Mouse (Mus musculus) kidney, postnatal 0 days (tissue): Measurements from ENCODE around the gene Hdac1. TPM values are rescaled to one million over a fixed set of nuclear protein-coding genes. Genes with fewer than 3 reads are reported as not detected.

Source experiments
- ATAC-seq: fragments of 200-750 bp; cut with Nextera tagmentation; replicated peaks from 2 replicates; pipeline ENCODE4 v1.8.0; 2017; ENCODE audit warnings: low read depth, moderate number of reproducible peaks, moderate TSS enrichment, moderate library complexity; ENCODE audit not compliant: low FRiP score
- DNase-seq: peaks from one replicate; pipeline ENCODE4 v3.0.0-alpha.2; 2016; ENCODE audit warnings: low spot score
- H3K27ac ChIP-seq: fragments of 300-500 bp; sonication (generic); 2 replicates; pipeline ENCODE4 v1.5.1; 2014; ENCODE audit warnings: mild to moderate bottlenecking
- H3K27me3 ChIP-seq: fragments of 300-500 bp; sonication (generic); 2 replicates; pipeline ENCODE4 v1.6.1; 2014; ENCODE audit warnings: low read length, mixed read lengths; ENCODE audit not compliant: insufficient read depth
- H3K36me3 ChIP-seq: fragments of 300-500 bp; sonication (generic); 2 replicates; pipeline ENCODE4 v1.6.1; 2014; ENCODE audit warnings: low read length, mixed read lengths; ENCODE audit not compliant: insufficient read depth
- H3K4me1 ChIP-seq: fragments of 300-500 bp; sonication (generic); replicated peaks from 2 replicates; pipeline ENCODE4 v1.6.1; 2014; ENCODE audit warnings: antibody characterized with exemption, low read length, mixed read lengths; ENCODE audit not compliant: insufficient read depth
- H3K4me2 ChIP-seq: fragments of 300-500 bp; sonication (generic); 2 replicates; pipeline ENCODE4 v1.6.1; 2014; ENCODE audit warnings: mild to moderate bottlenecking, low read length, moderate library complexity, mixed read lengths
- H3K4me3 ChIP-seq: fragments of 300-500 bp; sonication (generic); replicated peaks from 2 replicates; pipeline ENCODE4 v1.5.1; 2014; ENCODE audit warnings: low read depth, low read length
- H3K9ac ChIP-seq: fragments of 300-500 bp; sonication (generic); 2 replicates; pipeline ENCODE4 v1.6.1; 2014; ENCODE audit warnings: low read depth, low read length
- H3K9me3 ChIP-seq: fragments of 300-500 bp; sonication (generic); replicated peaks from 2 replicates; pipeline ENCODE4 v1.6.1; 2016; ENCODE audit warnings: low read length, inconsistent platforms, mixed read lengths
- CTCF ChIP-seq: IDR thresholded peaks from 2 replicates; pipeline ENCODE4 v1.5.1; 2016; ENCODE audit warnings: antibody characterized with exemption, low read depth, mild to moderate bottlenecking, moderate library complexity
- WGBS: fragments of 180-500 bp; shearing (Covaris S2); extraction: QIAGEN DNeasy Blood & Tissue Kit; methylation state at CpG from one replicate; pipeline ENCODE4 v1.1.7; 2014; 5-methylcytosine and 5-hydroxymethylcytosine counted together
- polyA plus RNA-seq: library from polyadenylated mRNA; unstranded; fragments of >200 nt; fragmentation: Nextera tagmentation; extraction: Ambion mirVana; gene quantifications from 2 replicates; pipeline ENCODE4 v1.2.1, GENCODE M21; 2015

Hdac1 gene
- 170 and 196 TPM in 2 replicates for polyA plus RNA-seq

DNA sequence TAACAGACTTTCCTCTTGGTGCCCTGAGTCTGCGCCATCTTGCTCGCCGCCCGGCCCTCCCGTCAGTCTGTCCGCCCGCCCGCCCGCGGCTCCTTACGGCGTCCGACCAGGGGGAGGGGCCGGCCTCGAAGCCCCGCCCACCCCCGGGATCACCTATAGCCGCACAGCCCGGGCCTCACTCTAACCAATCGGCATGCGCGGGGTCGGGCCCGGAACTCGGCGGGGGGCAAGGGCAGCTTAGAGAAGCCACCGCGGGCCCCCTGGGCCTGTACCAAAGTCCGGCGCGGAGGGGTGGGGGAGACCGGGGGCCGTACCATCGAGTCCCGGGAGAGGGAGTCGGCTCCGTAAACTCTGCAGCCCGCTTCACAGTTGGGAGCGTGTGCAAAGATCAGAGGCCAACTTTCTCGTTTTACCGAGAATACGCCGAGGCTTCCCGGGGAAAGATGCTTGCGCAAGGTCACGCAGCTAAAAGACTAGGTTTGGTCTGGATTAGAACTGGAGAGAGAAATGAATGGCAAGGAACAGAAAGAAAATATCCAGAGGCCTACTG lies at the start of gene Hdac1:
TSS of gene Hdac1 (minus strand) at position 122 of the 550 bp plus-strand sequence.
- Histone ChIP-seq H3K4me1 (peaks cover 11% of the 10 kb centered on the region; the same call in 1 of the 2 replicates), H3K9ac (peak within 1 kb of the TSS; percentile 87), H3K27ac (peak within 1 kb of the TSS; percentile 88), H3K27me3 (no peaks in the 10 kb centered on the region), H3K4me3 (peak within 1 kb of the TSS; percentile 87), H3K4me2 (peak within 1 kb of the TSS; percentile 87), H3K36me3 (no peaks in the 10 kb centered on the region), H3K9me3 (no peaks in the 10 kb centered on the region)
- DNase-seq (peak; percentile 99), ATAC-seq (peak; percentile 100)
- peak; percentile 28; the same call in 1 of the 2 replicates for TF ChIP-seq CTCF
- WGBS = under 1% methylated on average over 41 of the region's 46 CpGs

DNA sequence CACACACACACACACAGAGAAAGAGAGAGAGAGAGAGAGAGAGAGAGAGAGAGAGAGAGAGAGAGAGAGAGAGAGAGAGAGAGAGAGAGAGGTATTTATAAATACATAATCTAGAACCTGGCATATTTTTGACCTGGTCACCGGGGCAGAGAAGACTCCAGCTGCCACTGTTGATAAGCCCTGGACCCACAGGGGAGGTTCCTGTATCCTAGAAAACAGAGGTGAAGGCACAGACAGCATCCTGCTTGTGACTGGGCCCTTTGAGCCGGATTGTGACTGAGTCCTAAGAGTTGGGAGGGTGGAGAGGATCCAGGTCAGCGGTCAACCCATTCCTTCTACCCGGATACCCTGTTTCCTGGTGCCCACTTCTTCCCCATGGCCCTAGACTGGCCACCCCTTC lies 46.4 kb upstream of the Hdac1 start:
- WGBS = 62% methylated on average over 4 of the region's 4 CpGs
- no peak overlapping the region for H3K4me3 ChIP-seq
- H3K4me1 ChIP-seq = no peaks in the 10 kb centered on the region
- no peak overlapping the region for H3K4me2 ChIP-seq
- H3K9ac ChIP-seq = no peak overlapping the region
- no peak overlapping the region for H3K27ac ChIP-seq
- no peaks in the 10 kb centered on the region for H3K9me3 ChIP-seq
- no peaks in the 10 kb centered on the region for H3K27me3 ChIP-seq
- ATAC-seq (no peak), DNase-seq (no peak)
- no peak for TF ChIP-seq CTCF
- peaks cover 26% of the 10 kb centered on the region for H3K36me3 ChIP-seq

DNA sequence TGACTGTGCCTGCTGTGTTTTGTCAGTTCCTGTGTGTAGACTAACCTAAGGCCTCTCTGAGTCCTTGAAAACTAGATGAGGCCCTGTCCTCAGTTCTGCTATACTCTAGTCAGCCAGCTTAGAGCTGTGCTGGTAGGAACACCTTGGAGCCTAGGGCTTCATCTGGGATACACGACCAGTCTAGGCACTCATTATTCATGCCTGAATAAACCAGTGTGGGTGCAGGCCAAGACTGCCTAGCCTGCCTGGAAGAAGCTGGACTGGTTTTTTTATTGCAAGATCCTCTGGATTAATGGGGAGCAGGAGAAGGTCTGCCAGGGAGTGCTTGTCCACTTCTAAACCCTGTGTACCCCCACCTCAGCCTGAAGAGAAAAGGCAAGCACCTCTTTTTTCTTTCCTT lies 44.4 kb upstream of the Hdac1 start:
- ATAC-seq (no peak), DNase-seq (no peak)
- no peak for TF ChIP-seq CTCF
- 32% methylated on average over 1 of the region's 1 CpGs for WGBS
- Histone ChIP-seq H3K9ac (no peak overlapping the region), H3K4me3 (no peak overlapping the region), H3K4me2 (no peak overlapping the region), H3K4me1 (no peaks in the 10 kb centered on the region), H3K9me3 (no peaks in the 10 kb centered on the region), H3K27me3 (no peaks in the 10 kb centered on the region), H3K36me3 (peaks cover 10% of the 10 kb centered on the region), H3K27ac (peak overlapping the region; percentile 47; the same call in 1 of the 2 replicates)

DNA sequence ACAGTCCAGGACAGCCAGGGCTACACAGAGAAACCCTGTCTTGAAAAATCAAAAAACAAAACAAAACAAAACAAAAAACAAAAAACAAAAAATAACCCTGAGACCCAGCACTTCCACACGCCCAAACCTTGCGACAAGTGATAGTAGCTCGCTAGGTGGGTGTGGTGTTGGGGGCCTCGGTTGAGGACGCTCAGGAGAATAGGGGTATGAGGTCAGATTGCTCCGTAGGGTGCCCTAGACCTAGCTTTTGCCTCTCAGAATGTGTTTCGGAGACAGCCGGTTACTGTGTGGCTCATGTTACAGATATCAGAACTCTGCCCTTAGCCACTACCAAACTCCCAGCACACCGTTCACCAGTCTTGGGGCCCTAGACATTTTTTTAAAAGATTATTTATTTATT lies 43.3 kb upstream of the Hdac1 start:
- no peak for TF ChIP-seq CTCF
- Histone ChIP-seq H3K27ac (peak overlapping the region; percentile 80), H3K27me3 (no peaks in the 10 kb centered on the region), H3K4me3 (peak overlapping the region; percentile 44; the same call in 1 of the 2 replicates), H3K4me1 (no peaks in the 10 kb centered on the region), H3K9ac (peak overlapping the region; percentile 51; the same call in 1 of the 2 replicates), H3K4me2 (peak overlapping the region; percentile 70), H3K9me3 (no peaks in the 10 kb centered on the region), H3K36me3 (no peaks in the 10 kb centered on the region)
- WGBS = 63% methylated on average over 9 of the region's 9 CpGs
- no peak for DNase-seq
- no peak for ATAC-seq

DNA sequence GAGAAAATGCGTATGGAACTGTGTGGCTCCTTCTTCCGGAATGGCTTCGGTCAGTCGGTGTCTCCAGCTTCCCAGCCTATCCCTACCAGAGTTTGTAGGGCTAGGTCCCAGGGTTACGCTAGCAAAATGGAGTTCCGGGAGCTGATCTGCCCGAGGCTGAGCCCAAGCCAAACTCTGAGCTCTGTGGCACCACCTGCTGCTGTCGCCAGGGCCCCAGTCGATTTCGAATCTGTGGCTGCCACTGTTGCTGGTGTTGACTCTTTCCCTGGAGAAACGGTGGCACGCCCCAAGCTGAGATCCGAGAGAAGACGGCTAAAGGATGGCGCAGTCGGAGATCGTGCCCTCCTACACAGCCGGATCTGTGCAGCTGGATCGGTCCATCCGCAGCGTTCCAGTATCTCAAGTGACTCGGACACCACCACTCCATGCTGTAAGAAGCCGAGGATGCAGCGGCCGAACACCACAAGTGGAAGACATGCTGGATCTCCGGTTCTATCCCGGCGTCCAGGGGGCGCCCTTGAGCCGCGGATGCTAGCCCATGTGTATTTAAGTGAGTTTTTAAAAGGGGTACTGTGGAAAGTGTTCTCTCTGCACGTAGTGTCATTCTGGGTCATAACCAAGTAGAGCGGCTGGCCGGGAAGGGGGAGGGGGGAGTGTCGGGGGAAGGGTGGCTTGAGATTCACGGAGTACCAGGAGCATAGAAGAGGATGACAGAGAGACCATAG lies 42.5 kb upstream of the Hdac1 start:
- peak; percentile 81 for TF ChIP-seq CTCF
- Histone ChIP-seq H3K27ac (peak overlapping the region; percentile 80), H3K4me3 (peak overlapping the region; percentile 44), H3K4me2 (peak overlapping the region; percentile 70), H3K4me1 (no peaks in the 10 kb centered on the region), H3K9ac (peak overlapping the region; percentile 51), H3K27me3 (no peaks in the 10 kb centered on the region), H3K36me3 (no peaks in the 10 kb centered on the region), H3K9me3 (no peaks in the 10 kb centered on the region)
- WGBS = 1% methylated on average over 36 of the region's 36 CpGs
- peak; percentile 89 for DNase-seq
- peak; percentile 78 for ATAC-seq

DNA sequence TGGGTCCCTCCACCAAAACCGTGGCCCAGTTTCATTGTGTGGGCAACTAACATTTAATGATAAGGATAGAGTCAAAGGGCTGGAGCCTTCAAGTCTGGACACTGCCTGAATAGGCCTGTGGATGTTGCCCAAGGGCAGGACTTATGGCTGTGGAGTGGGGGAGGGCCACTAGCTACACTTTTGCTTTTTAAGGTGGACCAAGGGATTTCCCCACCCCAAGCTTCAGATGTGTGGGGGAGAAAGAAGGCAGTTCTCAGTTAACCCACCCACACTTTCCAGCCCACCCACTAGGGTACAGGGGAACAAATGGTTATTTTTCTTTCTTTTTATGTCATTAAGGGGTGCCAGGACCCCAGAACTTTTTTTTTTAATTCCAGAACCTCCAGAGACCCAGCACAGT lies 41.9 kb upstream of the Hdac1 start:
- no peak for TF ChIP-seq CTCF
- H3K9ac ChIP-seq = peak overlapping the region; percentile 51

More for the DNA sequence above, 41.9 kb upstream of the Hdac1 start:
- peak overlapping the region; percentile 44 for H3K4me3 ChIP-seq
- H3K27me3 ChIP-seq = no peaks in the 10 kb centered on the region
- no peak for ATAC-seq
- H3K4me1 ChIP-seq = no peaks in the 10 kb centered on the region
- H3K36me3 ChIP-seq = no peaks in the 10 kb centered on the region
- no peak for DNase-seq
- H3K9me3 ChIP-seq = no peaks in the 10 kb centered on the region
- peak overlapping the region; percentile 80 for H3K27ac ChIP-seq
- H3K4me2 ChIP-seq = peak overlapping the region; percentile 70
- 55% methylated on average over 1 of the region's 1 CpGs for WGBS
